ENCODE assay signal across 8 mouse cellular contexts in the genomic region with DNA sequence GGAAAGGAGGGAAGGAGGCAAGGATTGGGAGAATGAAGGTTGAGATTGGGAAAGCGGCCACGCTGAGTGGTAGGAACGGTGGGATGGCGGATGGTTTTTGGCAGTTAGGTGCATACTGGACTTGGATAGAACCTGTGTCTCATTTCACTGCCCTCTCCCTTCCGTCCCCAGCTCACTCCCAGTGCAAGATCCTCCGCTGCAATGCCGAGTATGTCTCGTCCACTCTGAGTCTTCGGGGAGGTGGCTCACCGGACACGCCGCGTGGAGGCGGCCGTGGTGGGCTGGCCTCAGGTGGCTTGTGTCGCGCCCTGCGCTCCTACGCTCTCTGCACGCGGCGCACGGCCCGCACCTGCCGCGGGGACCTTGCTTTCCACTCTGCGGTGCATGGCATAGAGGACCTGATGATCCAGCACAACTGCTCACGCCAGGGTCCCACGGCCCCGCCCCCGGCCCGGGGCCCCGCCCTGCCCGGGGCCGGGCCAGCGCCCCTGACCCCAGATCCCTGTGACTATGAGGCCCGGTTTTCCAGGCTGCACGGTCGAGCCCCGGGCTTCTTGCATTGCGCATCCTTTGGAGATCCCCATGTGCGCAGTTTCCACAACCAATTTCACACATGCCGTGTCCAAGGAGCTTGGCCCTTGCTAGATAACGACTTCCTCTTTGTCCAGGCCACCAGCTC. TPM values are rescaled to one million over a fixed set of nuclear protein-coding genes. Genes with fewer than 3 reads are reported as not detected.
DNase-seq lines count a peak whose midpoint lies in the region; ATAC-seq lines count a peak whose summit lies in the region.

No protein-coding gene starts in this region.

- H3K9me3 ChIP-seq in kidney, embryonic 15.5 days (replicated peaks): no peaks in the 10 kb centered on the region
- no peaks in the 10 kb centered on the region for H3K9me3 ChIP-seq in embryonic facial prominence, embryonic 10.5 days
- no peaks in the 10 kb centered on the region for H3K9me3 ChIP-seq in intestine, embryonic 16.5 days (ENCODE audit: control insufficient read depth, low read length)
- no peaks in the 10 kb centered on the region for H3K9me3 ChIP-seq in neural tube, embryonic 11.5 days (ENCODE audit: control insufficient read depth, low read length)

- ATAC-seq in kidney, embryonic 15.5 days (replicated peaks; ENCODE audit: low FRiP score): peak; percentile 58
- ATAC-seq in intestine, embryonic 16.5 days: no peak
- peak; percentile 23; the same call in 1 of the 2 replicates for ATAC-seq in neural tube, embryonic 11.5 days (ENCODE audit: insufficient read depth, low FRiP score, low TSS enrichment)

- peak overlapping the region; percentile 83 for H3K4me2 ChIP-seq in kidney, embryonic 15.5 days
- peak overlapping the region; percentile 79 for H3K4me2 ChIP-seq in intestine, embryonic 16.5 days (ENCODE audit: low read depth, low read length)
- peak overlapping the region; percentile 75 for H3K4me2 ChIP-seq in neural tube, embryonic 11.5 days (ENCODE audit: low read depth)

- DNase-seq in kidney, postnatal 14 days: no peak
- peak; percentile 64 for DNase-seq in embryonic facial prominence, embryonic 10.5 days (ENCODE audit: low spot score)
- peak; percentile 40 for DNase-seq in neural tube, embryonic 11.5 days (ENCODE audit: low spot score)
- no peak for DNase-seq in thymus, postnatal 14 days
- DNase-seq in gastrocnemius, postnatal 25 days: no peak
- DNase-seq in layer of hippocampus, postnatal 10 days (ENCODE audit: low spot score in 2 of 2): no peak

- no peaks in the 10 kb centered on the region for H3K36me3 ChIP-seq in kidney, embryonic 15.5 days
- no peaks in the 10 kb centered on the region for H3K36me3 ChIP-seq in embryonic facial prominence, embryonic 10.5 days (replicated peaks)
- H3K36me3 ChIP-seq in intestine, embryonic 16.5 days (ENCODE audit: control insufficient read depth, insufficient read depth, low read length): no peaks in the 10 kb centered on the region
- no peaks in the 10 kb centered on the region for H3K36me3 ChIP-seq in neural tube, embryonic 11.5 days (ENCODE audit: control insufficient read depth, insufficient read depth, low read length)

- WGBS in kidney, embryonic 15.5 days: 3% methylated on average over 44 of the region's 44 CpGs
- 4% methylated on average over 44 of the region's 44 CpGs for whole genome bisulfite sequencing in embryonic facial prominence, embryonic 10.5 days
- 3% methylated on average over 44 of the region's 44 CpGs for WGBS in intestine, embryonic 16.5 days
- 5% methylated on average over 43 of the region's 44 CpGs for WGBS in neural tube, embryonic 11.5 days

- H3K4me1 ChIP-seq in kidney, embryonic 15.5 days: peaks cover 10% of the 10 kb centered on the region
- H3K4me1 ChIP-seq in embryonic facial prominence, embryonic 10.5 days: peaks cover 32% of the 10 kb centered on the region
- H3K4me1 ChIP-seq in intestine, embryonic 16.5 days (ENCODE audit: control insufficient read depth, insufficient read depth, low read length): peaks cover 8% of the 10 kb centered on the region
- no peaks in the 10 kb centered on the region for H3K4me1 ChIP-seq in neural tube, embryonic 11.5 days (ENCODE audit: control insufficient read depth, insufficient read depth, low read length)

- H3K4me3 ChIP-seq in kidney, embryonic 15.5 days (replicated peaks): peak overlapping the region; percentile 48
- H3K4me3 ChIP-seq in embryonic facial prominence, embryonic 10.5 days: peak overlapping the region; percentile 65
- H3K4me3 ChIP-seq in intestine, embryonic 16.5 days (ENCODE audit: low read length): peak overlapping the region; percentile 47
- H3K4me3 ChIP-seq in neural tube, embryonic 11.5 days (ENCODE audit: low read depth, low read length): peak overlapping the region; percentile 44

- H3K27me3 ChIP-seq in kidney, embryonic 15.5 days: peaks cover 64% of the 10 kb centered on the region
- H3K27me3 ChIP-seq in embryonic facial prominence, embryonic 10.5 days (replicated peaks; ENCODE audit: low read depth, poor library complexity, severe bottlenecking): peaks cover 56% of the 10 kb centered on the region
- peaks cover 38% of the 10 kb centered on the region for H3K27me3 ChIP-seq in intestine, embryonic 16.5 days (replicated peaks; ENCODE audit: control insufficient read depth, insufficient read depth, low read length)
- H3K27me3 ChIP-seq in neural tube, embryonic 11.5 days (ENCODE audit: control insufficient read depth, insufficient read depth, low read length): peaks cover 16% of the 10 kb centered on the region; the same call in 1 of the 2 replicates

- no peak overlapping the region for H3K27ac ChIP-seq in kidney, embryonic 15.5 days
- H3K27ac ChIP-seq in embryonic facial prominence, embryonic 10.5 days (replicated peaks): peak overlapping the region; percentile 48; the same call in 1 of the 2 replicates
- H3K27ac ChIP-seq in intestine, embryonic 16.5 days (ENCODE audit: low read length): no peak overlapping the region
- H3K27ac ChIP-seq in neural tube, embryonic 11.5 days (ENCODE audit: low read depth, low read length): no peak overlapping the region

- H3K9ac ChIP-seq in kidney, embryonic 15.5 days: peak overlapping the region; percentile 24; the same call in 1 of the 2 replicates
- peak overlapping the region; percentile 53 for H3K9ac ChIP-seq in intestine, embryonic 16.5 days (ENCODE audit: low read depth, low read length)
- H3K9ac ChIP-seq in neural tube, embryonic 11.5 days (ENCODE audit: low read length): peak overlapping the region; percentile 2; the same call in 1 of the 2 replicates

RNA-seq across cellular contexts. Expression of a gene that starts 2.0 kb away (rescaled TPM):
- polyA plus RNA-seq in kidney, embryonic 15.5 days (2015; fragmentation: Nextera tagmentation; extraction: Ambion mirVana): 1.1 and 1.8 TPM in 2 replicates
- polyA plus RNA-seq in embryonic facial prominence, embryonic 10.5 days (2016; fragmentation: Nextera tagmentation; extraction: Ambion mirVana): 1.4 and 1.5 TPM in 2 replicates
- 0.15 and 0.37 TPM in 2 replicates for polyA plus RNA-seq in intestine, embryonic 16.5 days (2015; fragmentation: Nextera tagmentation; extraction: Ambion mirVana)
- 3.1 and 3.6 TPM in 2 replicates for polyA plus RNA-seq in neural tube, embryonic 11.5 days (2014; fragmentation: Nextera tagmentation; extraction: Ambion mirVana)
- total RNA-seq in gastrocnemius, postnatal 25 days (2021): 100 to 1,000 TPM; 474 to 621 TPM
- total RNA-seq in layer of hippocampus, postnatal 10 days (2021): under 1 TPM; 0.41 to 0.49 TPM

RNA-seq across cellular contexts. Expression of a gene that starts 30.8 kb away (rescaled TPM):
- 144 and 153 TPM in 2 replicates for polyA plus RNA-seq in kidney, embryonic 15.5 days (2015; fragmentation: Nextera tagmentation; extraction: Ambion mirVana)
- 31.2 and 34.9 TPM in 2 replicates for polyA plus RNA-seq in embryonic facial prominence, embryonic 10.5 days (2016; fragmentation: Nextera tagmentation; extraction: Ambion mirVana)
- polyA plus RNA-seq in intestine, embryonic 16.5 days (2015; fragmentation: Nextera tagmentation; extraction: Ambion mirVana): 146 and 152 TPM in 2 replicates
- 50.4 and 62.7 TPM in 2 replicates for polyA plus RNA-seq in neural tube, embryonic 11.5 days (2014; fragmentation: Nextera tagmentation; extraction: Ambion mirVana)
- 100 to 1,000 TPM; 343 to 504 TPM for total RNA-seq in gastrocnemius, postnatal 25 days (2021)
- 10 to 100 TPM; 36.5 to 46.1 TPM for total RNA-seq in layer of hippocampus, postnatal 10 days (2021)

RNA-seq across cellular contexts. Expression of a gene that starts 49.8 kb away (rescaled TPM):
- 2.1 TPM in 2 replicates for polyA plus RNA-seq in kidney, embryonic 15.5 days (2015; fragmentation: Nextera tagmentation; extraction: Ambion mirVana)
- polyA plus RNA-seq in embryonic facial prominence, embryonic 10.5 days (2016; fragmentation: Nextera tagmentation; extraction: Ambion mirVana): 1.6 and 1.9 TPM in 2 replicates
- polyA plus RNA-seq in intestine, embryonic 16.5 days (2015; fragmentation: Nextera tagmentation; extraction: Ambion mirVana): 0.45 and 0.97 TPM in 2 replicates
- 0.46 and 0.49 TPM in 2 replicates for polyA plus RNA-seq in neural tube, embryonic 11.5 days (2014; fragmentation: Nextera tagmentation; extraction: Ambion mirVana)
- 1 to 10 TPM; 1.1 TPM for total RNA-seq in gastrocnemius, postnatal 25 days (2021)
- not detected for total RNA-seq in layer of hippocampus, postnatal 10 days (2021)

Comparison
In these comparisons a context has a peak if more than half of its experiments do, and no peak if none do; other contexts are left out.
1. H3K9ac ChIP-seq: peak in every context shown above with its lines; median percentile 53 in intestine, embryonic 16.5 days; 24 in kidney, embryonic 15.5 days; 2 in neural tube, embryonic 11.5 days.
2. DNase-seq: peak in embryonic facial prominence, embryonic 10.5 days (single experiment) and neural tube, embryonic 11.5 days (single experiment); none in kidney, postnatal 14 days (single experiment), thymus, postnatal 14 days (single experiment), gastrocnemius, postnatal 25 days (single experiment) and layer of hippocampus, postnatal 10 days (0 of 2).
3. Peak in every context shown above with its lines, with median percentiles within 50 percentile points of each other: H3K4me2 ChIP-seq and H3K4me3 ChIP-seq.